Mouse (Mus musculus) kidney, adult 2 months (tissue): Measurements from ENCODE around the gene Slc16a11. TPM values are rescaled to one million over a fixed set of nuclear protein-coding genes. Genes with fewer than 3 reads are reported as not detected.
A peak's percentile ranks its signal among the peaks of the same experiment; 100 is the strongest.

Experiments used
- DNase-seq: peaks from one replicate; pipeline ENCODE4 v3.0.0; 2021
- H3K27ac ChIP-seq: fragments of 200-500 bp; 2 replicates; pipeline ENCODE4 v1.5.1; 2012; ENCODE audit warnings: low read depth, low read length, control low read depth, inconsistent platforms; ENCODE audit not compliant: insufficient read depth
- H3K27me3 ChIP-seq: fragments of 200-500 bp; replicated peaks from 2 replicates; pipeline ENCODE4 v1.6.1; 2012; ENCODE audit warnings: mild to moderate bottlenecking, moderate library complexity, low read length, inconsistent platforms; ENCODE audit not compliant: control insufficient read depth, insufficient read depth
- H3K36me3 ChIP-seq: fragments of 200-500 bp; 2 replicates; pipeline ENCODE4 v1.6.1; 2012; ENCODE audit warnings: mild to moderate bottlenecking, moderate library complexity, low read length, inconsistent platforms; ENCODE audit not compliant: control insufficient read depth, insufficient read depth
- H3K4me1 ChIP-seq: fragments of 200-500 bp; 2 replicates; pipeline ENCODE4 v1.6.1; 2011; ENCODE audit warnings: low read length; ENCODE audit not compliant: control insufficient read depth, insufficient read depth
- H3K4me3 ChIP-seq: fragments of 200-500 bp; 2 replicates; pipeline ENCODE4 v1.5.1; 2011; ENCODE audit warnings: mild to moderate bottlenecking, low read depth, low read length, control low read depth; ENCODE audit not compliant: insufficient read depth
- CTCF ChIP-seq: fragments of 200-500 bp; conservative IDR thresholded peaks from 2 replicates; pipeline ENCODE4 v1.5.1; 2011; ENCODE audit warnings: low read depth, mild to moderate bottlenecking, control low read depth, low read length, moderate library complexity, mixed read lengths; ENCODE audit not compliant: insufficient read depth, insufficient read length
- POLR2A ChIP-seq: fragments of 200-500 bp; IDR thresholded peaks from one replicate; pipeline ENCODE4 v1.6.1; 2011; ENCODE audit warnings: low read depth, low read length, control low read depth
- WGBS: fragments of 180-500 bp; shearing (Covaris S2); methylation state at CpG from one replicate; pipeline ENCODE4 v1.1.7; 2018; 5-methylcytosine and 5-hydroxymethylcytosine counted together
- polyA plus RNA-seq: library from polyadenylated mRNA; depleted of rRNA; stranded (reverse); fragments of >200 nt; gene quantifications from 2 replicates; pipeline ENCODE4 v1.2.3, GENCODE M21; 2012

Slc16a11 gene
- polyA plus RNA-seq, 1 experiment, result 36.4 TPM

DNA sequence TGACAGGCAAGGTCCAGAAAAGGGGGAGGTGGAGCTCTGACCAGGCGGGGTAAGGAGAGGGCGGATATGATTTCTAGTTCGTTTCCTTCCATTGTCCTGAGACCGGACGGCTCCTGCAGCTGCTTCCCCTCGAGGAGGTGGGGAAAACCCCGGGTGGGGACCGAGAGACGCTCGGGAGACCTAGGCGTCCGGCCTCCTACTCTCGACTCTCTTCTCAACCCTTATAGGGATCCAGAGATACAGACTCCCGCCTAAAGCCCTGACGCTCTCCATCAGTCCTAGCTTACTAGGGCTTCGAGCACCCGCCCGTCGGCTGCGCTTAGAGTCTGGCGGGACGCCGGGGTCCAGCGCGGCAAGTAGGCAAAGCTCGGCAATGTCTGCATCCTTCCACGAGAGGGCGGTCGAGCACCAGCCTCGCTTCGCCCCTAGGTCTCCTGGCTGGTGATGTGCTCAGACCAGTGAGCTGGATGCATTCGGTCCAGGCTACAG, 17.7 kb downstream of the Slc16a11 start:
- peak overlapping the region; percentile 49; the same call in 1 of the 2 replicates for H3K4me3 ChIP-seq
- peak; percentile 86 for DNase-seq
- peak overlapping the region; percentile 81 for H3K27ac ChIP-seq
- TF ChIP-seq POLR2A, result peak; percentile 5
- peak; percentile 98 for TF ChIP-seq CTCF
- peaks cover 8% of the 10 kb centered on the region for H3K4me1 ChIP-seq
- H3K27me3 ChIP-seq, result no peaks in the 10 kb centered on the region
- no peaks in the 10 kb centered on the region for H3K36me3 ChIP-seq
- WGBS, result under 1% methylated on average over 32 of the region's 32 CpGs

DNA sequence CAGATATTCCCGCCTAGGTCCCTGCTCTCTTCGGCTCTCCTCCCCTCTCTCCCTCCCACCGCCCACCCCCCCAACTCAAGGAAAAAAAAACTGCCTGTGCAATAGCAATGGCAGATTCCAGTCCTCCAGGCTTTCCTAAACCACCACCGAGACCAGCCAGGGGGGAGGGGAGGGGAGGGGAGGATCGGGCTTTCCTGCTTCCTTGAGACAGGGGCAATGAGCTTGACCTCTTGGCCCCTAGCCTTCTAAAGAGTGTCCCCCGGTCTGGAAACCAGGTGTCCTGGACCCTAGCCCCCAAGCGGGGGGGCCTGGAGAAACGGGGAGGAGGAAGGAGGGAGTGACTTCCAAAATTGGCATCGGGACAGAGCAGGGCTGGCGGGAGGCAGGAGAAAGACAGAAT, 20.0 kb downstream of the Slc16a11 start:
- no peaks in the 10 kb centered on the region for H3K27me3 ChIP-seq
- peak overlapping the region; percentile 68 for H3K4me3 ChIP-seq
- TF ChIP-seq POLR2A (no peak), CTCF (no peak)
- H3K36me3 ChIP-seq, result no peaks in the 10 kb centered on the region
- H3K4me1 ChIP-seq, result peaks cover 16% of the 10 kb centered on the region
- WGBS, result 13% methylated on average over 10 of the region's 10 CpGs
- peak overlapping the region; percentile 81 for H3K27ac ChIP-seq
- peak; percentile 57 for DNase-seq

DNA sequence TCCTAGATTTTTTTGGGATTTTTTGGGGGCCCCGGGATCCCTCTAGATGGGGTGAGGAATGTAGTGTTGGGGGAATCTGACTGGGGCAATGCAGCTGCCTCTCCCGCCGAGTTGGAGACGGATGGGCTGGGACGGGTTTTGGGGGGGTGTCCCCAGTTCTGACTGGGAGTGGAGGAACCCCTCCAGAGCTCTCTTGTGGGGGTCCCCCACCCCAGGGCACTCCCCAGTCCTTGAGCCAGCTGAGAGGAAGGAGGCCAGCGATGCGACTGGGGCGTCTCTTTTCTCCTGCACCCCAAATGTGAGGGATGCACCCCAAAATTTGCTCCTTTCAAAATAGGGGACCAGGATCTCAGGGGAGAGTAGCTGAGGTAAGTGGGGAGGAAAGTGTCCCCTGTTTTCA, 20.5 kb downstream of the Slc16a11 start:
- WGBS, result 35% methylated on average over 8 of the region's 8 CpGs
- H3K27me3 ChIP-seq, result no peaks in the 10 kb centered on the region

DNA sequence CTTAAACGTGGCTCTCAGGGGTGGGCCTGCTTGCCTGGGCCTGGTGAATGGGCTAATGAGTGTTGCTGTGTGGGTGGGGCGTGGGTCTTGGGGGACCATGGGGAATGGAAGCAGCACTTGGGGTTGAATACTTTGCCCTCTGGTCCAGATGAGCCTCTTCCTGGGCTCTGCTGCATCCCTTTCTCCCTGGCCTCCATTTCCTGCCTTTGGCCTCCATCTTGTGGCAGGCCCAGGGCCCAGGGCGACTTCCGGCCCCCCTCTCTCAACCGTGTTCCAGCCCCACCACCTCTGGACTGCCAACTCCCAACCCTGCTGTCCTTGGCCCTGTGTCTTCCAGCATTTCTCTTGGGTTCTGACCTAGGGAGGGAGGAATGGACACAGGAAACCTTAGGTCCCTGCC, 21.5 kb downstream of the Slc16a11 start:
- 68% methylated on average over 5 of the region's 5 CpGs for WGBS
- H3K27me3 ChIP-seq, result no peaks in the 10 kb centered on the region
- TF ChIP-seq CTCF (no peak), POLR2A (no peak)
- H3K4me3 ChIP-seq, result peak overlapping the region; percentile 1; the same call in 1 of the 2 replicates
- H3K36me3 ChIP-seq, result no peaks in the 10 kb centered on the region; the same call in 1 of the 2 replicates
- DNase-seq, result peak; percentile 20
- H3K4me1 ChIP-seq, result peaks cover 16% of the 10 kb centered on the region
- peak overlapping the region; percentile 13; the same call in 1 of the 2 replicates for H3K27ac ChIP-seq

More for the DNA sequence above, 20.5 kb downstream of the Slc16a11 start:
- Histone ChIP-seq H3K4me1 (peaks cover 16% of the 10 kb centered on the region), H3K4me3 (peak overlapping the region; percentile 68), H3K27ac (peak overlapping the region; percentile 81), H3K36me3 (no peaks in the 10 kb centered on the region; the same call in 1 of the 2 replicates)
- no peak for DNase-seq
- no peak for TF ChIP-seq CTCF
- TF ChIP-seq POLR2A, result no peak

DNA sequence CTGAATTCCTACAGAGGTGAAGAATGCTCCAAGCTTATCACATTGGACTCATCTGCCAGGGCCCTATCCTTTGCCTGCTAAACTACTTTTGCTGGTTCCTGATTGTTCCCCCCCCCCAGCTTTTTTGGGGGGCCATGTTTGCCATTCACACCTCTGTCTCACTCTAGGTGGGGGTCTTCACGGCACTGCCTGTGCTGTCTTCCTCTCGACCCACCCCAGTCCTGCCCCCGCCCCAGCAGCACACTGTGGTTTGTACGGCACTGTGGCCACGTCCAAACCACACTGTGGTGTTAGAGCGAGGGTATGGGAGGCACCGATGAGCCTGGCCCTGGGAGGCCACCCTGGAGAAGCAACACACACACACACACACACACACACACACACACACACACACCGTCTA, 21.9 kb downstream of the Slc16a11 start:
- WGBS, result 89% methylated on average over 8 of the region's 8 CpGs
- DNase-seq, result no peak
- H3K4me3 ChIP-seq, result no peak overlapping the region
- H3K27me3 ChIP-seq, result no peaks in the 10 kb centered on the region
- peak overlapping the region; percentile 13 for H3K27ac ChIP-seq
- H3K36me3 ChIP-seq, result no peaks in the 10 kb centered on the region; the same call in 1 of the 2 replicates
- TF ChIP-seq POLR2A, result no peak
- no peak for TF ChIP-seq CTCF
- H3K4me1 ChIP-seq, result peaks cover 16% of the 10 kb centered on the region

DNA sequence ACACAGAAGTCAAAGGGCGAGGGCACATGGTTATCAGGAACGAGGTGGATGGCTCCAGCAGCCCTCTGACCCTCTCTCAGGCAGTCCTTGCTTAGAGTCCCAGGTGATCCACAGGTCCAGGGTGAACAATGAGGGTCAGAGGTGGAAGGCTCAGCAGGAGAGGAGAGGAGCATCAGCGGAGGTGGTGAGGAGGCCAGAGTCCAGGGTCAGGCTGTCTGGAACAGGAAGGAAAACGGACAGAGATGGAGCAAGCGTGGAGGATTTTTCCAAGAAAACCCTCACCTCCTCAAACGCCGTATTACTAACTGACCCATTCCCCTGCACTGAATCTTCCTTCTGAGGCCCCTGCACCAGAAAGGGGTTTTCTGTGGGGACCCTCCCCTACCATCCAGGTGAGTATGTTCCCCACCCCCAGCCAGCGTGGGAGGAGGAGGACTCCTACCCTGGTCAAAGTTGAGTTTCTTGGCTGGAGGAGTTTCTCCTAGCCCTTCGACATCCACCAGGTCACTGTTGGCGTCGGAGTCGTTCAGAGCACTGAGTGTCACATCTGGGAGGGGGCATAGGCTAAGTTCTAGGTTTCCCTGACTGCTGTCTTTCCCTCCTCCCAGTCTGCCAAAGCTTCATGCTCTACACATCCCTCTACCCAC, 22.8 kb downstream of the Slc16a11 start:
- no peak overlapping the region for H3K4me3 ChIP-seq
- H3K27me3 ChIP-seq, result no peaks in the 10 kb centered on the region
- 61% methylated on average over 12 of the region's 12 CpGs for WGBS
- DNase-seq, result peak; percentile 84
- H3K4me1 ChIP-seq, result peaks cover 16% of the 10 kb centered on the region
- H3K36me3 ChIP-seq, result no peaks in the 10 kb centered on the region; the same call in 1 of the 2 replicates
- no peak for TF ChIP-seq POLR2A
- TF ChIP-seq CTCF, result no peak
- H3K27ac ChIP-seq, result peak overlapping the region; percentile 52

DNA sequence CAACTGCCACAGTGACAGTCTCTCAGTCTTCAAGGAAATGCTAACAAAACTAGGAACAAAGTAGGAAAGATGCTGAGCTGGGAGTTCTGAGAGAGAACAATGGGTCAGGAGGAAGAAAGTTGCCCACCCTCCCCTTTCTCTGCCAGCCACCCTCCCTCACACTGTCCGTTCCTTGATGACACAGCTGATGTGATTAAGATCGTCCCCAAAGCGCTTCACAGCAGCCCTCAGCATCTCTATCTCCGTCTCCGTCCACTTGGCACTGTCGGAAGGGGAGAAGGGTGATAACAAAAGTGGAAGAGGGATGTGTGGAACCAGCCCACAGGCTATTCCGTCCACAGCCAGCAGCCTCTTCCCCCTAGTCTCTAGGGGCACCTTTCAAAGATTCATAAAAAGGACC, 24.2 kb downstream of the Slc16a11 start:
- Histone ChIP-seq H3K4me3 (peak overlapping the region; percentile 25; the same call in 1 of the 2 replicates), H3K4me1 (peaks cover 19% of the 10 kb centered on the region), H3K36me3 (no peaks in the 10 kb centered on the region; the same call in 1 of the 2 replicates), H3K27me3 (no peaks in the 10 kb centered on the region), H3K27ac (peak overlapping the region; percentile 35; the same call in 1 of the 2 replicates)
- WGBS, result 57% methylated on average over 7 of the region's 7 CpGs
- DNase-seq, result no peak
- no peak for TF ChIP-seq POLR2A
- no peak for TF ChIP-seq CTCF
